Mouse (Mus musculus) erythroblast, embryonic 14.5 days (primary cell): Measurements from ENCODE around the gene Col2a1.

ENCODE experiments used
- GATA1 ChIP-seq: IDR thresholded peaks from 2 replicates; pipeline ENCODE4 v1.6.1; 2012; ENCODE audit warnings: low read length, inconsistent platforms, mixed read lengths
- TAL1 ChIP-seq: IDR thresholded peaks from 3 replicates; pipeline ENCODE4 v1.6.1; 2012; ENCODE audit warnings: low read length, inconsistent platforms, mixed read lengths

DNA sequence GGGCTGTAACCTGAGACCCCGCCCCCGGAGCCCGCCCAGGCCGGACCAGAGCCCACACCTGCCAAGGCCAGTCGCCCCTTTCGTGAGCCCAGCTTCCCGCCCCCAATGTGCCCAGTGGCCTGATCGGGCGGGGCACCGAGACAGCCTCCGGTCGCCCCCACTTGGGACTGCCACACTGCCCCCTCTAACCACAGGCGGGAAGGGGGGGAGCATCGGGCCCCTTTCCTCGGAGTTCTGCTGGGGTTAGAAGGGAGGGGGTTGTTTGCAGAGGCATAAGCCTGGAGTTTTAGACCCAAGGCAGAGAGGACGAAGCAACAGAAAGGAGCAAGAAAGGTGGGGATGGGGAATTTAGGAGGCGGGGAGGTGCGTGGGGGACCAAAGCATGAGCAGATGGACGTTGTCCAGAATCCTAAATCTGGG, 255 bp upstream of the Col2a1 start:
- TF ChIP-seq GATA1 (no peak), TAL1 (no peak)
